Mouse (Mus musculus): ENCODE results near the gene Psma7.

Psma7 gene

DNA sequence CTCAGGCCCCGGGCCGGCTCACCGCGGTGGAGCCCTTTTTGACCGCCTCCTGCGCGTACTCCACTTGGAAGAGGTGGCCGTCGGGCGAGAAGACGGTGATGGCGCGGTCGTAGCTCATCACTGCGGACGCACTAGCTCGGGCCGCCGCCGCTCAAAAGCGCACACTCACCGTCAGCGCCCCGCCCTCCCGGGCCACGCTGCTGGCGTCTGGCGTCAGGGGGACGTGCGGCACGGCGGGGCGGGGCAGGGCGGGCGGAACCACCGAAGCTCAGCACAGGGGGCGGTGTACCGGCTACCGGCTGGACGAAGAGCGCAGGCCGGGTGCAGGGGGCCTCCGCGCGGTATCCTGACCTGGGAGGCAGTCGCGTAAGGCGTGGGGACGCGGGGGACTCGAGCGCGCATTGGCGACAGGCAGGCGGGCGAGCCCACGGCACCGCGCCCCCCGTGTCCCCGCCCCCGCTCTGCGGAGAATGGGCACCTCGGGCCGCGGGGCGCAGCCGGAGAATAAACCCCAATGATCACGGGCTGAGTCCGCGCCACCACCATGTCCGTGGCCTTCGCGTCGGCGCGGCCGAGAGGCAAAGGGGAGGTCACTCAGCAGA is at the start of gene Psma7, which contains the start of gene Ss18l1:
Gene Psma7 (minus strand): TSS at position 178 of the 602 bp plus-strand sequence.
Gene Ss18l1 (plus strand): TSS at position 254 of the 602 bp plus-strand sequence.
- DNase-seq, result peak; percentile 82

DNA sequence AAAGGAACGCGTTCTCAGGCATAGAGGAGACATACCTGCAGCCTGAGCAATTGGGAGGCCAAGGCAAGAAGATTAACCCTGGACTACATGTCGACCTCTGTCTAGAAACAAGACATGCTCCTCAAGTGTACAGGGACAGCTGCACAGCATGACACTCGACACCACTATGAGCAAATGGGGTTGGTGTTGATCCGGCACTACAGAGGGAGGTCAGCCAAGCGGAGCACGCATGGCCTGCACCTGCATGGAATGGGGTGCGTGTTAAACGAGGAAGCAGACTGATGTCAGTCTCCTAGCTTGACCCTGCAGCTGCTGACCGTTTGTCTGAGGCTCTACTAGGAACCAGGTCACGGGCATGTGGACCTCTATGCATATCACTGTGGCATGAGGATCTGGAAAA is 48.1 kb upstream of the Psma7 start:
- no peak for DNase-seq

DNA sequence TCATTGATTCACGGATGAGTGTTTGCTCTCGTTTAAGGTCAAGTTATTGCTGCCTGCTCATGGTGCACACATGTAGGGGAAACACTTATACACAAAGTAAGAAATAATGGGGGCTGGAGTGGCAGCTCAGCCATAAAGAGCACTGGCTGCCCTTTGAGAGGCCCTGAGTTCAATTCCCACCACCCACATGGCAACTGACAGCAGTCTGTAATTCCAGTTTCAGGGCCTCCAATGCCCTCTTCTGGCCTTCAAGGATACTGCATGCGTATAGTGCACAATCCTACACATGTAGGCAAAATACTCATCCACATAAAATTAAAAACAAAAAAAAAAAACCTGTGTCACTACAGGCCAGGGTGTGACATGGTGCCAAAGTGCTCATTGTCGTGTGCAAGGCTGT is 45.2 kb upstream of the Psma7 start:
- DNase-seq, result no peak

DNA sequence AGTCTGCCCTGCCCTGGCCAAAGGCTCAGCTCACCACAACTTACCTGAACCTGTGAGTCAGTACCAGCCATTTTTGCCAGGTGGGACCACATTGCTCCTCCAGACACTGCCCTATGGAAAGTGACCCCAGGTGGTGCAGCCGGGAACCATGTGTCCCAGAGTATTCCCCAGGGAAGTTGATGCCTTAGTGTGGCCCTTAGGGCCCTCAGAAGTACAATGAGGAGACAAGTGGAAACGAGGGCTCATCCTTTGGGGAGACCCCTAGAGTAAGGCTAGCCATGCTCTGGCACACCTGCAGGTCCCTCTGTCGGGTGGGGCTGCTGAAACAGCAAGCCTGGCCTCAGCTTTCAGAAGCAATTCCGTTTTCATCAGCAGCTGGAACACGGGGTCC is 44.4 kb upstream of the Psma7 start:
- no peak for DNase-seq

DNA sequence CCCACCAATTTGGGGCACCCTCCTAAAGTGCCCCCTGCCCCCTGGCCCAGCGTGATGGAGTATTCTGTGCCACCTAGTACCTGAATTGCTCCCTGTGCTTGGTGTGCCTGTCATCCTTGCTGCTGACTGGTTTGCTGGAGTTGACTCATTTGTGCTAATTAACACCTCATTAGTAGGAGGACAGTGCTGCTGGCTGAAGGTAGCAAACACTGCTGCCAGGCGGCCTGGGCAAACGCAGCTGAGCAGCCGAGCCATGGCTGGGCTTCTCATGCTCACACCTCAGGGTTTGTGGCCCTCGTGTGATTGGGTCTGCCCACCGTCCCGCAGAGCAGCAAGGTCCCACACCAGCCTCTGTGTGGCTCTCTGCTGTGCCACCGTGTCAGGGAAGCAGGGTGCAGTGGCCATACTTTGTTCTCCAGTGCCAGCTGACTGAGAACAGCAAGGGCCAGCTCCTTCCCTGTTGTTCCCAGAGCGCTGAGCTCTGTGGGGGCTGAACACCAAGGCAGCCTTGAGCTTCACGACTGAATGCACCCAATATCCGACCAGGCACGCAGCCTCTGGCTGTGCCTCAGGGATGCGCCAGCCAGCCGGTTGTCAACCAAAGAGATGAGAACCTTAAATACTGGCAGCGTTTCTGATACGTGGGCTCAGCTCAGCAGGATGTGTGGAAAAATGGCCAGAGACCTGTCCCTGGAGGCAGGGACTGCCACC is 43.8 kb upstream of the Psma7 start:
- no peak for DNase-seq

DNA sequence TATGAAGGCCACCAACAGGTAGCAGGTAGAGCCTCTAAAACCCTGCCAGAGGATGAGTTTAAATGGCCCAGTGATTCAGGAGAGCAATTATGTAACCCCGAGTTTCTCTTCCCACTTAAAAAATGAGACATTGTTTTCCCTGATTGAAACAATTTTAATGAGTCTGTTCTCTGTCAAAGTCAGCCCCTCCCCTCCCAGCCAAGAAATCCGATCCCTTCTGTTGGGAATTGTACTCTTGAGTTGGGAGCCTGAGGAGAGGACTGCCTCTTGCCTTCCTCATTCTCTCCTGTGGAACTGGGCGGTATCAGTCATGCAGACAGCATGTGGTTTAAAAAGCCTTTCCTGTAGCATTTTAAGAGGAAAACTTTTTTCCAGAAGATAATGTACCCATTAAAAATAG is 42.3 kb upstream of the Psma7 start:
- no peak for DNase-seq

DNA sequence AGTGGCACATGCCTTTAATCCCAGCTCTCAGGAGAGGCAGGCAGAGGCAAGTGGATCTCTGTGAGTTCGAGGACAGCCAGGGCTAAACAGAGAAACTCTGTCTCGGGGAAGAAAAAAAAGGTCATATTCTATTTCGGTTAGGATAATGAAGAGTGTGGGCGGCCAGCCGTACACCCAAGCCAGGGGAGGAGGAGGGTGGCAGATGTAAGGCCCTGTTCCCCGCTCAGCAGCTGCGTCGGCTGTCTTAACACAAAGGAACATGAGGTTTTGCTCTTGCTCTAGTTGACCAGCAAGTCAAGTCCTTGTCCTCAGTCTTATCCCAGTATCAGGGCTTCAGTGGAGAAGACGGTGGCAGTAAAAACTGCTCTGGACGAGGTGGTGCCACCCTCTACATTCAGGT is 40.8 kb upstream of the Psma7 start:
- no peak for DNase-seq

DNA sequence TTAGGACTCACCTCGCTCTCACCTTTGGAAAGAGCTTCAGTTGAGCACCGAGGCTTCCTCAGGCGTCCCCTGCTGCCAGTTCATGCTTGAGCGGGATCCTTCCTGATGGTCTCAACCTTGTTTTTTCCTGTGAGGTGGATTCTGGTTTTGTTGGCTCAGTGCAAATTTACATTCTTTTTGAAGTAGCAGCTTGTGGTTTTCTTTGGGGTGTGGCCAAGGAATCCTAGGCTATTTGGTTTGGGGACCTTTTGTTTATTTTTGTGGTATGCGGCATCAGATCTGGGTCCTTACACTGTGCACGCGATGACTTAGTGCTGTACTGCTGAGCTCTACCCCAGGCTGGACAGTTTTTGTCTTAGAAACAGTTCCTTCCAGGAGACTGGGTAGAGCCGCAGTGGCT is 38.4 kb upstream of the Psma7 start:
- DNase-seq, result no peak

DNA sequence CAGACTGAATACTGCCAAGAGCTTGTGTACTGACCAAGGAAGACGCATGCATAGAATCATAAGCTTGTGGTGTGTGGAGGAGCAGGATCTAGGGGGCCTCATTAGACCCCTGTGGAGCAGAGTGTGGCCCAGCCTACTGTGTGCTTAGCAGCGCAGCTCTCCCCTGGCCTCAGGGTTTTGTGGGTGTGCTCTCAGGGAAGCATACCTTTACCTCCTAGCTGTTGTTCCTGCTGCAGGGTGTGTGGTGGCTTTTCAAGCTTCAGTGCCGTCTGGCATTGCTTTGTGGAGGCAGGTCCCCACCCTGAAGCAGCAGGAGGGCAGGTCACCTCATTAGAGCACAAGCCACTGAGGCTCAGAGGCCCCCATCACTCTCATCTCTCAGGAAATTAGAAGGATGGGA is 35.4 kb upstream of the Psma7 start:
- DNase-seq, result no peak

DNA sequence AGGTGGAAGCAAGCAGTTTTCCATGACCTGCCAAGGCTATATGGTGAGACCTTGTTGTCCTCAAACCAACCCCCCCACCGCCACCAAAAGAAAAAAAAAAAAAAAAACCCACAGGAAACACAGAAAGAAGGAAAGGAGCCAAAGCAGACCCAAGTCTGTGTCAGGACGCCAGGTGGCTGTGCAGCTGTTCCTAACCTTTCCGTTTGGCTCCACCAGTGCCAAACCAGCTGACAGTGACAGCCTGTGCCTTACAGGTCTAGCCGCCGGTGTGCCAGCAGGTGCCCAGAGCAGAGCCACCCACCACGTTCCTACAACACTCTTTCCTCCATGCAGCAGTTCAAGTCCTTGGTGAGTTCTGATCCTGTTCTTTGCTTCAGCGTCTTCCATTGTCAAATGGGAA is 30.7 kb upstream of the Psma7 start:
- DNase-seq, result no peak

DNA sequence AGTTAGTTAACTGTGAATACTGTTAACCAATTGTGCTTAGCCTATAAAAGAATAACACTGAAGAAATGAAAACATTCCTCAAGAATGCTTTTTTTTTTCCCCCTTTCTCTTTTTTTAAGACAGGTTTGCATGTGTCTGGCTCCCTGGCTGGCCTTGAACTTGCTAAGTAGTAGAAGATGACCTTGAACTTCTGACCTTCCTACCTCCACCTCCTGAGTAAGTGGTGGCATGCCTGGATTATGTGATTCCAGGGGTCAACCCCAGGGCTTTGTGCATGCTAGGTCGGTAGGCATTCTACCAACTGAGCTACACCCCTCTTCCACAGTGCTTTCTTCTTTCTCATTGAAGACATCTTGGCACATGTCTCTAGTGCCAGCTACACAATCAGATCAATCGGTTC is 29.4 kb upstream of the Psma7 start:
- DNase-seq, result no peak

DNA sequence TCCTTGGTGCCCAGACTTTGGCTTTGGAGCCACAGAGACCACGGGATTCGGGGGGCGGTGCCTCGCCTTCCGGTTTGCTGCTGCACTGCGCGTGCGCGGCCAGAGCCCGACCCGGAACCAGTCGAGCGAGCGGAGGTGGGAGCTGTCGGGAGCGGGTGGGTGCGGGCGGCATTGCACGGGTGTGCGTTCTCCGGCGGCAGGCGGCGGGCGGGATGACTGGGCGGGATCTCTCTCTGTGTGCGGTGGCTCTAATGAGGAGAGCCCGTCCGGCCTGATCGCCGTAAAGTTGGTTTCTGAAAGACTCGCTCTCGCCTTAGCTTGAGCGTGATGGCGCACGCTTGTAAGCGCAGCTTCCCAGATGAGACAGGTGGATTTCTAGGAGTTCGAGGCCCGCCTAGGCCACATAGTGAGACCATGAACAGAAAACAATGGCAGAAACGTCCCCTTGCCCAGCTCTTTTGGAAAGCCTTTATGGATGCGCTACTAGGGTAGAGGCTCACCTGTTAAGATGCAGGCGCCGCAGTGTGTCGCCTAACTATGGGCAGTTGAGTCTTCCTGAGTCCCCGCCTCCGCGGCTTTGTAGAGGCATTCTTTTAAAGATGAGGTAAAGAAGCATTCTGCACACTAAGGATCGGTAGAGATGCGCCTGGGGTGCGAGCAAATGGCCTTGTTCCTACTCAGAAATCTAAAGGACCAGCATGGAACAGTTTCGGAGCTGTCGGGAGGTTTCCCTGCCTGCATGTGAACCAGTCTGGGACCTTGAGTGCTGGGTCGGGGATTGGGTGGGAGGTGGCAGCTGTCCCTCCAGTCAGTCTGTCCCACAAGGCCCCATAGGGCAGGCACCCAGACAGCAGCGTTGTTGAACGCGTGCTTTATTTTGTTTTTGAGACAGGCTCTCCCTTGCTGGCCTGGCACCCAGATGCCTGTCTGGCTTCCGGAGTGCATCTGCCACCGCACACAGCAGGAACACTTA is 28.5 kb upstream of the Psma7 start, which contains the start of gene Mtg2:
Gene Mtg2 (plus strand): TSS at position 108 of the 973 bp plus-strand sequence.
- DNase-seq, result peak; percentile 96

DNA sequence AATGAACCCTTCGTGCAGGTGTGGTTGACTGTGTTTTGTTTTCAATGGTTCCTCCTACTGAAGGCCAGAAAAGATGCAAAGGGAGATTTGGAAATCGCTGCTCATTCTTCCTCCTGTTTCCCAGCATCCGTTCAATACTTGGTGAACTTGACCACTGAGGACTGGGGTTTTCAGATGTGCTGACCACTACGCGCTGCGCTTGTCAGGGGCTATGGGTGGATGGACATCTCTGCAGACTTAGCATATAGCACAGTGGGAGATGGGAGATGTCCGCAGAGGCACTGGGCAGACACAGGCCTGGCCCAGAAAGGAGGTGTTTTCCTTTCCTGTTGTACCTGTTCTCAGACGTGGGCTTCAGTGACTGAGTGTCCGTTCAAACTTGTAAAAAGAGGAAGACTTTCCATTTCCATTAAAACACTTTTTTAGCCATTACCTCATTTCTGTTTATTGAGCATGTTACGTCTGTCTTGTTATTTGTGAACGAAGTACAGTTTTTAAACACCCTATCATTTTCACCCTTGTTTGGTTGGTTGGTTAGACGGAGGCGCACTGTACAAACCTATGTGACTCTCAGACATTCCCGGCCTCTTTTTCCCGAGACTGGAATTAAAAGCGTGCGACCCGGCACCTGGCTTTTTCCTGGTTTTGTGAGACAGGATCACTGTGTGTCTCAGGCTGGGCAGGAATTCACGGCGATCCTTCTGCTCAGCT is 27.7 kb upstream of the Psma7 start:
- DNase-seq, result no peak

DNA sequence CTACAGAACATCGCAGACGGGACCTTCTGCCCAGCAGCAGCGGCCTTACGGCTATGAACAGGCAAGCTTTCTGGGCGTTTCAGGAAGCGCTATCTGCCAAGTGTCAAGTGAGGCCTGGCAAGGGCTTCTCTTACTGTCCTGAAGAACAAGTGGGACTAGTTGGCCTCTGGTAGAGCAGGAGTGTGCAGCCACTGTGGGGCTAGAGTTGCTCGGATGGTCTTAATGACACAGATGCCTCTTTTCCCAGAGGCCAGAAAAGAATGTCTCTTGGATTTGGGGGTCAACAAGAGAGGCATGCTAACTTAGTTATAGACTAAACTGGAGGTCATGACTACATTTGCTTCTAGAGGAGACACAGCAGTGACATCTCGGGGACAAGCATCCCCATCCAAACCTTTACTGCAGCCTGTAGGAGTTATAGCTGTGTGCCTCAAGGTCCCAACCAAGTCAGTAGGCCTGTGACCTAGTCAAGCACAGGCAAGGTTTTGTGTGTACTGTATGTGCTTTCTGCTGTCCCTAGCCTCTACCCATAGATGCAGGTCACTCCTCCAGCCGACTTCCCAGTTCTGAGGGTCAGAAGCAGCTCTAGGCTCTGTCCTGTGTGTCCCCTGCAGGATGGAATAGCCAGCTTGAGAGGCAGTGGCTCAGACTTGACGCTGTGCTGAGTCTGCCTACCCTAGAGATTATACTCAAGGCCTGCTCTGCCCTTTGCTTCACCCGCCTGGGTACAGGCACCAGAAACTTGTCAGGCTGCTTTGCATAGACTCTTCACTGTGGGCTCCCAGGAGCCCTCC is 21.3 kb upstream of the Psma7 start:
- DNase-seq, result no peak

DNA sequence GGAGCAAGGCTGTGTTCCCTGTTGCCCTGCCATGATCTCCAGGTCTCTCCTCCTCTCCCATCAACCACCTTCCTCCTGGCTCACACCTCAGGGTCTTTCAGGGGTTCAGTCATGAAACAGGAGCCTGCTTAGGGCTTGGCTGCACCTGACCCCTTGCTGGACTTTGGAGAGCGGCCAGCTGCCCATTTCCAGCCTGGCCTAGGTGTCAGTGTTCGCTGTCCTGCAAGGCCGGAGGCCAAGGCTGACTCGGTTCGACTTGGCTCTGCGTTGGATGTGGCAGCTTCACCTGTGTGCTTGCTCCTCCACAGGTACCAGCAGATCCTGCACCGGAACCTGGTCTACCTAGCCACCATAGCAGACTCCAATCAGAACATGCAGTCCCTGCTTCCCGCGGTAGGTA is 10.8 kb upstream of the Psma7 start:
- peak; percentile 70 for DNase-seq

DNA sequence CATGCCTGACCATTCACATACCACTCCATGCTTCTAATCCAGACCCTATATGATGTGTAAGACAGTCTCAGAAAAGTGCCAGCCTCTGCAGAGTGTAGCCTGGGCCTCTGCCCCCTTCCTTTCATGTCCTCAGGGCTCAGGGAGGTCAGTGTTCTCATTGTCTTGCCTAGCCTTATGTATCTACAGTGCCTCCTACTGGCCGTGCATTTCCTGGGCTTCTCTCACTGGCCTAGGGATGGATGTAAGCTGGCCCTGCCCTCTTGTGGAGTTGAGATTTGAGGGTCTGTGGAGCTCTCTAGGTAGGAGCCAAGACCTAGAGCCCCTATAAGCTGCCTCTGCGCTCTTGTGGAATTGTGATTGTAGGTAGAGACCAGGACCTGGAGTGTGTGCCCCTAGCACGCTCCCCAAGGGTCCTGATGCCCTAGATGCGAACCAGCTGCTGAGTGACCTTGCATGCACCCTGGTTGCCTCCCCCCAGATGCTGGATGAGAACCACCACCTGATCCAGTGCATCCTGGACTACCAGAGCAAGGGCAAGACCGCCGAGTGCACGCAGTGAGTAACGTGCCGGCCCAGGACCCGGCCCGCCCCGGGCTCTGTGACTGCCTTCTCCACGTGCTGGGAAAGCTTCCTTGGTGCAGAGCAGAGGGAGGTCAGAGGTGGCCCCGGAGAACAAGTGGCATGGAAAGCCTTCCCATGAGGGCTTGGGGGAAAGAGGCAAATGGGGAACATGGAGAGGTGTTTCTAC is 9.9 kb upstream of the Psma7 start:
- peak; percentile 46 for DNase-seq

DNA sequence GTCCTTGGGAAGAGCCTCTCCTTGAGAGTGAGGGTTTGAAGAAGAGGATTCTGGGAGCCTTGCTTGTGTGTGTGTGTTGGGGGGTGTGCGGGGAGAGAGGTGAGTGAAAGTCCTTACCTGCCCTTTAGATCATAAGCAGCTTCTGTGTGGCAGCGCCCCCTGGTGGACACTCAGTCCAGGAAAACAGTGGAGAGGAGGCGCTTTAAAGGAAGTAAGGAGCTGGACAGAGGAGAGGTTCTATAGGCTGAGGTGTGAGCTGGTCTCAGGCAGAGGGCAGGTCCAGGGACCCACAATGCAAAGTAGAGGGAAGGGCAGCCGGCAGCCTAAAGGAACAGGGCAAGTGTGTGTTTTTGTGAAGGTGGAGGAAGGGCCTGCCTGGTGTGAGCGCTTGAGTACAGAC is 8.8 kb upstream of the Psma7 start:
- peak; percentile 86 for DNase-seq

DNA sequence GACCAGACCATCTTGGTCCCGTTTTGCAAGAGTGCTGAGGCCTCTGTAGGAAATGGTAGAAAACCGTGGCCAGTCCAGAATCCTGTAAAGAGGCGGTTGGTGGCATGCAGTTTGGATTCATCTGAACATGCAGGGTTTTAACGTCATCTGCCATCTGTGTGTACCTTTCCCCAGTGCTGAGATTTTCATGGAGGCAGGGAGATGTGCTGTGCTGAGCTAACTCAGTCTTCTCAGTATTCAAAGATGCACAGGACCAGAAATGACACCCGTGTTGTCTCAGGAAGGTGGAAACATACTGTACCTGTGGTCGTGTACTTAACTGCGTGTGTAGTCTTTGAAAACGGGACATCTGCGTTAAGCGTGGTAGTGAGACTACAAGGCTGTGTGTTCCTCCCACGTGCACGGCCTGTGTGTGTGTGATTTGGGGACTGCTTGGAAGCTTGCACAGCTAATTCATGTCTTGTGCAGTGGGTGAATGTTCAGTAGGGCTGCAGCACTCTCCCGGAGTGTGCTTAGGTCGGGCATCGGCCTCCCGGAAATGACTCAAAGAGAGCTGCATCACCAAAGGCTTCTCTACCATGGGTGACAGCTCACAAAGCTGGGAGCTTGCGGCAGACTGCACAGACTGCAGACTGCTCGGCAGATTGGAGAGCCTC is 5.9 kb upstream of the Psma7 start:
- no peak for DNase-seq

DNA sequence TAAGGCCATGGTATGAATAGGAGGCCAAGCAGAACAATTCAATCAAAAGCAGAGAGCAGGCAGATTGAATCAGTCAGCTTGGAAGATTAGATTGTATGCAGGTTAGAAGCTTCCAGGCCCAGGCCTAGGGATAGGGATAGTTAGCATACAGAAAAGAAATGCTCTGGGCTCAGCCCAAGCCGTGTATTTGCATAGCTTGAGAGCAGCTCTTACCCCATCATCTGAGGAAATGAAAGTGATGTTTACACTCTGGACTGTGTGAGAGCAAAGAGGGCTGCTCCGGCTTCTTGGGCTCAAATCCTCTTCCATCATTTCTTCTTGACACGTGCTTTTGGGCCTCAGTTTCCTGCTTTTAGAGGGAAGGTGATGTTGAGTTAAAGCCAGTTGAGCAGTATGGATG is 5.3 kb upstream of the Psma7 start:
- no peak for DNase-seq

DNA sequence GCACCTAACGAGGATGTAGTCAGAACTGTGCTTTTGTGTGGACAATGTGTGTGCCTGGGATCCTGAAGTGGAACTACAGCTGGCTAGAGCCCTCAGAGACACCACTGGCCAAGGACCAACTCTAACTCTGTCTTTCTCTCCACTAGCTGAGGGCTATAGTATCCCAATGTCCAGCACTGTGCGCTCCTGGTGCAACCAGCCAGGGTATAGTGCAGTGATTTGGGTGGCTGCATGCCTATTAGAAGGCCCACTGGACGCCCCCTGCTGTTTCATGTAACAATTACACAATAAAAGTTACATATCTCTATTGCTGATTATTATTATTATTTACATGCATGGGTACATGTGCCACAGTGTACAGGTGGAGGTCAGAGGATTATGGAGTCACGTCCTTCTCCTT is 3.0 kb upstream of the Psma7 start:
- peak; percentile 72 for DNase-seq
